Mouse (Mus musculus) stomach, postnatal 0 days (tissue): ENCODE measurements at regions not wholly inside any gene's neighbourhood (a gene's known extent, or its start where the extent isn't known, plus 50 kb on each side); places are given as distances from the start of the nearest gene placed in this dataset.

Experiments
- CTCF ChIP-seq: IDR thresholded peaks from 2 replicates; pipeline ENCODE4 v1.5.1; 2016; ENCODE audit warnings: antibody characterized with exemption, low read depth, mild to moderate bottlenecking, moderate library complexity
- EP300 ChIP-seq: optimal IDR thresholded peaks from 2 replicates; pipeline ENCODE3; 2016; ENCODE audit warnings: antibody characterized with exemption

DNA sequence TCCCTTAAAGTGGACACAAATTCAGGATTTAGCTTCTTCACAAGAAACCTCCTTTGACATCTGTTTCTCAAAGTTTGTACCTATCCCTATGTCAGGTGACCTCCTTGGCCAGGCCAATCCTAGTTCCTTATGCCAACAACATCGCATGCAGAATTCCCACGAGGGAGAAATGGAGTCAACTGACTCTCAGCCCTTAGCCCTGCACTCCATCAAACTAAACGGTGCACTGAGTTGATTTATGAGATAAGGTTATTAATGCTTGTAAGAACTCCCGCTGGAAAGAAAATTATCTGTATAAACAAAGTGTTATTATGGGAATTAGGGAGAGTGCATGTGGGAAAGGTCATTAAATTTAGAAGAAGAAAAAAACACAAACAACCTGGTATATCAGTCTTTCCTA lies 70.8 kb upstream of the Spdl1 start:
- TF ChIP-seq CTCF (no peak), EP300 (no peak)
